Mouse (Mus musculus) left cerebral cortex, postnatal 10 days (tissue): ENCODE measurements at regions not wholly inside any gene's neighbourhood (a gene's known extent, or its start where the extent isn't known, plus 50 kb on each side); places are given as distances from the start of the nearest gene placed in this dataset.

Source experiments
- DNase-seq, 2 experiments: peaks; one replicate each; pipeline ENCODE4 v3.0.0; 2021 to 2022; ENCODE audit warnings: low spot score in 2 of 2, mixed read lengths in 1 of 2; ENCODE audit errors: extremely low spot score in 1 of 2
- intact Hi-C: fragments of 180-260 bp; cut with DNase I; formaldehyde crosslinking; loops from one replicate; pipeline ENCODE4 v1.15.1; 2025

- no peak for DNase-seq
- intact Hi-C loops: no loop called here
These were observed 486.5 kb upstream of the Tmem132c start for GRCm38 (mm10) chr5:126755107-126755506.

GRCm38 (mm10) chr5:126765037-126765707 lies 476.4 kb upstream of the Tmem132c start:
- DNase-seq: no peak
- intact Hi-C loops: no loop called here

- no peak for DNase-seq
- intact Hi-C loops: no loop called here
These were observed 472.6 kb upstream of the Tmem132c start for GRCm38 (mm10) chr5:126769031-126769430.

GRCm38 (mm10) chr5:126787706-126788610 lies 453.6 kb upstream of the Tmem132c start:
- DNase-seq: peak in 1 of 2 experiments; percentile 50
- intact Hi-C loops: no loop called here

GRCm38 (mm10) chr5:126799698-126800279 lies 441.8 kb upstream of the Tmem132c start:
- no peak for DNase-seq
- intact Hi-C loops: no loop called here

GRCm38 (mm10) chr5:126806656-126807055 lies 435.0 kb upstream of the Tmem132c start:
- DNase-seq: no peak
- intact Hi-C loops: no loop called here

GRCm38 (mm10) chr5:126816069-126816468 lies 425.5 kb upstream of the Tmem132c start:
- intact Hi-C loops: loop anchor here (10.0 kb wide), 2 partner anchors 191 to 1281 kb away; partner anchors contain the start of gene Tmem132b

GRCm38 (mm10) chr5:126835440-126835839 lies 406.2 kb upstream of the Tmem132c start:
- intact Hi-C loops: no loop called here
- DNase-seq: no peak

More at GRCm38 (mm10) chr5:126816069-126816468, 425.5 kb upstream of the Tmem132c start:
- no peak for DNase-seq

- intact Hi-C loops: no loop called here
- no peak for DNase-seq
These were observed 399.0 kb upstream of the Tmem132c start for GRCm38 (mm10) chr5:126842606-126843005.

- intact Hi-C loops: no loop called here
- no peak for DNase-seq
These were observed 379.5 kb upstream of the Tmem132c start for GRCm38 (mm10) chr5:126862078-126862477.

- intact Hi-C loops: no loop called here
- no peak for DNase-seq
These were observed 365.8 kb upstream of the Tmem132c start for GRCm38 (mm10) chr5:126875842-126876241.

GRCm38 (mm10) chr5:126890710-126891109 lies 350.9 kb upstream of the Tmem132c start:
- intact Hi-C loops: no loop called here
- no peak for DNase-seq

- intact Hi-C loops: no loop called here
- DNase-seq: no peak
These were observed 348.5 kb upstream of the Tmem132c start for GRCm38 (mm10) chr5:126893063-126893462.

- intact Hi-C loops: no loop called here
- DNase-seq: no peak
These were observed 331.5 kb upstream of the Tmem132c start for GRCm38 (mm10) chr5:126910084-126910483.

- intact Hi-C loops: no loop called here
- DNase-seq: no peak
These were observed 324.3 kb upstream of the Tmem132c start for GRCm38 (mm10) chr5:126917300-126917699.

GRCm38 (mm10) chr5:126933466-126933865 lies 308.1 kb upstream of the Tmem132c start:
- DNase-seq: no peak
- intact Hi-C loops: no loop called here

GRCm38 (mm10) chr5:126944861-126945260 lies 296.7 kb upstream of the Tmem132c start:
- intact Hi-C loops: no loop called here
- no peak for DNase-seq

GRCm38 (mm10) chr5:126954189-126954588 lies 287.4 kb upstream of the Tmem132c start:
- intact Hi-C loops: no loop called here
- DNase-seq: no peak

GRCm38 (mm10) chr5:126954634-126955033 lies 287.0 kb upstream of the Tmem132c start:
- no peak for DNase-seq
- intact Hi-C loops: no loop called here

- intact Hi-C loops: no loop called here
- DNase-seq: no peak
These were observed 277.0 kb upstream of the Tmem132c start for GRCm38 (mm10) chr5:126964577-126964976.
